Mouse (Mus musculus) stomach, embryonic 16.5 days (tissue): Measurements from ENCODE around the gene 4930444G20Rik. TPM values are rescaled to one million over a fixed set of nuclear protein-coding genes. Genes with fewer than 3 reads are reported as not detected.
"Not testable (repeated sequence)": the region's sequence is repeated elsewhere in the genome, so short reads cannot be mapped to it uniquely, and the experiment has no call there.

ENCODE experiments used
- ATAC-seq: fragments of 200-750 bp; cut with Nextera tagmentation; 2 replicates; pipeline ENCODE4 v1.8.0; 2017; ENCODE audit warnings: moderate number of reproducible peaks, moderate TSS enrichment; ENCODE audit not compliant: insufficient read depth, low FRiP score
- H3K27ac ChIP-seq: fragments of 300-500 bp; sonication (generic); 2 replicates; pipeline ENCODE4 v1.5.1; 2014; ENCODE audit warnings: low read length
- H3K27me3 ChIP-seq: fragments of 300-500 bp; sonication (generic); 2 replicates; pipeline ENCODE4 v1.6.1; 2014; ENCODE audit warnings: low read length, control low read depth, mixed read lengths; ENCODE audit not compliant: control insufficient read depth, insufficient read depth
- H3K36me3 ChIP-seq: fragments of 300-500 bp; sonication (generic); 2 replicates; pipeline ENCODE4 v1.6.1; 2014; ENCODE audit warnings: low read length; ENCODE audit not compliant: control insufficient read depth, insufficient read depth
- H3K4me1 ChIP-seq: fragments of 300-500 bp; sonication (generic); 2 replicates; pipeline ENCODE4 v1.6.1; 2014; ENCODE audit warnings: low read length, control low read depth, mixed read lengths; ENCODE audit not compliant: control insufficient read depth, insufficient read depth
- H3K4me2 ChIP-seq: fragments of 300-500 bp; sonication (generic); 2 replicates; pipeline ENCODE4 v1.6.1; 2014; ENCODE audit warnings: low read depth, low read length, mixed read lengths
- H3K4me3 ChIP-seq: fragments of 300-500 bp; sonication (generic); replicated peaks from 2 replicates; pipeline ENCODE4 v1.5.1; 2014; ENCODE audit warnings: mild to moderate bottlenecking, low read length
- H3K9ac ChIP-seq: fragments of 300-500 bp; sonication (generic); 2 replicates; pipeline ENCODE4 v1.6.1; 2014; ENCODE audit warnings: low read length
- H3K9me3 ChIP-seq: fragments of 300-500 bp; sonication (generic); replicated peaks from 2 replicates; pipeline ENCODE4 v1.6.1; 2016; ENCODE audit warnings: low read length, control low read depth; ENCODE audit not compliant: control insufficient read depth
- WGBS: fragments of 180-500 bp; shearing (Covaris S2); extraction: QIAGEN DNeasy Blood & Tissue Kit; methylation state at CpG from one replicate; pipeline ENCODE4 v1.1.7; 2014; 5-methylcytosine and 5-hydroxymethylcytosine counted together
- polyA plus RNA-seq: library from polyadenylated mRNA; unstranded; fragments of >200 nt; fragmentation: Nextera tagmentation; extraction: Ambion mirVana; gene quantifications from 2 replicates; pipeline ENCODE4 v1.2.1, GENCODE M21; 2015

The 4930444G20Rik gene
- polyA plus RNA-seq, 1 experiment from 2014 or later = not detected

DNA sequence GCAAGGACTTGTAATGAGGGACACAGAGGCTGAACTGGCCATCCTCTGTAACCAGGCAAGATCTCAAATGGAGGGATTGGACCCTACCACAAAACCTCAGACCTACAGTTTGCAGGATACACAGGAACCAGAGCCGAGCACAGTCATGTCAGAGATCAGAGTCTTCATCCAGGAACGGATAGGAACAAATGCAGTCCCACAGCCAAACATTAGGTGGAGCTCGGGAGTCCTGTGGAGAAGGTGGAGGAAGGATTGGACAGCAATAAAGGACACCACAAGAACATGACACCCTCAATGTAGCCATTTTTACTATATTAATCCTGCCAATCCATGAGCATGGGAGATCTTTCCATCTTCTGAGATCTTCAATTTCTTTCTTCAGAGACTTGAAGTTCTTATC is 31.6 kb downstream of the 4930444G20Rik start:
- H3K9ac ChIP-seq, H3K36me3 ChIP-seq, H3K27me3 ChIP-seq, H3K27ac ChIP-seq, H3K9me3 ChIP-seq, H3K4me3 ChIP-seq, H3K4me1 ChIP-seq, ATAC-seq, H3K4me2 ChIP-seq: not testable (repeated sequence)
- WGBS = 8% methylated on average over 3 of the region's 3 CpGs

- Histone ChIP-seq H3K4me3 (no peak overlapping the region), H3K27ac (no peak overlapping the region), H3K36me3 (no peaks in the 10 kb centered on the region), H3K4me1 (no peaks in the 10 kb centered on the region), H3K27me3 (no peaks in the 10 kb centered on the region), H3K4me2 (no peak overlapping the region), H3K9me3 (no peaks in the 10 kb centered on the region), H3K9ac (no peak overlapping the region)
- ATAC-seq = no peak
- 7% methylated on average over 9 of the region's 9 CpGs for WGBS
Observed at GRCm38 (mm10) chr10:22034303-22034702, 33.6 kb downstream of the 4930444G20Rik start.

DNA sequence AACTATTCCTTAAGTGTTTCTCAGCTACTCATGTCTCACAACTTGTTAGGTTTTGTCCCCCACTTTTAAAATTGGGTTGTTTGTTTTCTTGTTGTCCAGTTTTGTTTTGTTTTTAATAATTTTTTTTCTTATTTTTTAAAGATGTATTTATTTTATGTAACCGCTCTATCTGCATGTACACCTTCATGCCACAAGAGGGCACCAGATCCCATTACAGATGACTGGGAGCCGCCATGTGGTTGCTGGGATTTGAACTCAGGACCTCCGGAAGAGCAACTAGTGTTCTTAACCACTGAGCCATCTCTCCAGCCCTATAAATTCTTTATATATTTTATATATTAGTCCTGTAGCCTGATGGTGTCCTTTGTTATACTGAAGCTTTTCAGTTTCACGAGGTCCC is 49.3 kb downstream of the 4930444G20Rik start:
- Histone ChIP-seq H3K4me2 (no peak overlapping the region), H3K4me1 (no peaks in the 10 kb centered on the region; the same call in 1 of the 2 replicates), H3K9ac (no peak overlapping the region), H3K9me3 (no peaks in the 10 kb centered on the region), H3K27ac (no peak overlapping the region), H3K36me3 (no peaks in the 10 kb centered on the region), H3K27me3 (no peaks in the 10 kb centered on the region), H3K4me3 (no peak overlapping the region)
- ATAC-seq = no peak
- WGBS = 91% methylated on average over 4 of the region's 4 CpGs

DNA sequence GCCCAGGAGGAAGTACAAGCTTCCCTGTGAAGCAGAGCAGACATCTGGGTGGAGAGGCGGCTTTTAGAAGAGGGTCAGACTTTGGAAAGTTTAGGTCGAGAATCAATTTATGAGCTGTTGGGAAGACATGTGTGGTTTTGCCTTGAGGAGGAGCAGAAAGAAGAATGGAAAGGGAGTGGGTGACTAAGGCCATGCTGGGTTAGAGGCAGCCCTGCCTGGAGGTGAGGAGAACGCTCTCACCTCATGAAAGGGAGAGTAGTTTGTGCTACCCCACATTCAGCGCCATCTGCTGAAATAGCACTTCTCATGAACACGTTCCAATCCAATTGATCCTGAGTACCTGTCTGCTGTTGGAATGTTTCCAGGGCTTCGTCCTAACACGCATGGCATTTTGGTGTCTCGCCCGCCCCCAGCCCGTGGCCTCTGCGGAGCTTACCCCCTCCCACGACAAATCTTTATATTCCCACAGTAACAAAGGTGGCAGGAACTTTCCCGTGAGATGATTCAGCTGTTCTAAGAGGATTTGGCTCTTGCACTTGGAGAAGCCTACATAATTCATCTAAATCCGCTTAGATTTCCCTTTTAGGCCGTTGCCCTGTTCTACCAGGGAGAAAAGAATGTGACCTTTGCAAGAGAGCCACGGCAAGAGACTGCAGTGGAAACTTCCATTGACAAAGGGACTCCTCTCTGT is 50.3 kb downstream of the 4930444G20Rik start:
- ATAC-seq = no peak
- H3K27me3 ChIP-seq = no peaks in the 10 kb centered on the region
- H3K9me3 ChIP-seq = no peaks in the 10 kb centered on the region
- no peak overlapping the region for H3K9ac ChIP-seq
- no peak overlapping the region for H3K4me2 ChIP-seq
- no peaks in the 10 kb centered on the region for H3K36me3 ChIP-seq
- H3K4me3 ChIP-seq = no peak overlapping the region
- H3K27ac ChIP-seq = no peak overlapping the region
- 46% methylated on average over 16 of the region's 16 CpGs for WGBS
- no peaks in the 10 kb centered on the region; the same call in 1 of the 2 replicates for H3K4me1 ChIP-seq

Other genes starting within 250 kb of the 4930444G20Rik start
- 34.3 and 35.9 TPM in 2 replicates for gene Sgk1, start 185.9 kb downstream of the 4930444G20Rik start, polyA plus RNA-seq
- gene E030030I06Rik, start 81.2 kb upstream of the 4930444G20Rik start, polyA plus RNA-seq = 18.7 and 18.9 TPM in 2 replicates
- 7.9 and 8.7 TPM in 2 replicates for gene Raet1e, start 90.5 kb upstream of the 4930444G20Rik start, polyA plus RNA-seq
- 0.49 and 0.91 TPM in 2 replicates for gene H60b, start 90.5 kb upstream of the 4930444G20Rik start, polyA plus RNA-seq